ENCODE assay signal across 28 mouse cellular contexts in the genomic region with DNA sequence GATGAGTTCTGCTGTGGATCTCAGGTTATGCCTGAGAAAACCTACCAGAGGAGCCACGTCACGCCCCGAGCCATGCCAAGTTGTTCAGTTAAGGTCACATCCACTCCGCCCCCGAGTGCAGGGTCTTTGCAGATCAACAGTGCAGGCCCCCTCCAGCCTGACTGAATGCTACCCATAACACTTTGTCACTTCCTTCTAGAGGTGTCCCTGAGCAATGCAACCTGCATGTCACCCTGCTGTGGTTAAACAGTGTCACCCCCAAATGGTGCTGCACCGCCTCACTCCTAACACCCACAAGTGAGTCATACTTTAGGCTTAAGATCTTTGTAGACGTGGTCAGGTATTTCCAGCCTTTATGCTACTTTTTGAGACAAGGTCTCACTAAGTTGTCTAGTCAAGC. TPM values are rescaled to one million over a fixed set of nuclear protein-coding genes. Genes with fewer than 3 reads are reported as not detected.
"Had no signal": no experiment of that assay in that cellular context is flagged by ENCODE, and none has a peak within 500 bp of the region (broad histone marks: within the 10 kb centered on the region; RNA-seq: fewer than 3 reads in every experiment).

No protein-coding gene starts in this region.

- H3K4me2 ChIP-seq: heart, embryonic 11.5 days; heart, embryonic 13.5 days; heart, embryonic 15.5 days; hindbrain, embryonic 13.5 days; hindbrain, embryonic 15.5 days; kidney, embryonic 15.5 days; limb, embryonic 13.5 days; limb, embryonic 15.5 days had no signal

- ATAC-seq: hindbrain, postnatal 0 days; intestine, embryonic 16.5 days had no signal

- H3K9ac ChIP-seq: heart, embryonic 13.5 days; heart, embryonic 15.5 days; hindbrain, embryonic 13.5 days; hindbrain, embryonic 15.5 days; kidney, embryonic 15.5 days; limb, embryonic 13.5 days; limb, embryonic 15.5 days had no signal

- H3K27me3 ChIP-seq: heart, embryonic 15.5 days; hindbrain, embryonic 13.5 days; hindbrain, embryonic 15.5 days; kidney, embryonic 15.5 days; limb, embryonic 13.5 days; limb, embryonic 15.5 days had no signal

- H3K9me3 ChIP-seq: heart, embryonic 13.5 days; heart, embryonic 15.5 days; hindbrain, embryonic 13.5 days; hindbrain, embryonic 15.5 days; kidney, embryonic 15.5 days; limb, embryonic 13.5 days; limb, embryonic 15.5 days had no signal

- DNase-seq: gastrocnemius, postnatal 14 days; gastrocnemius, postnatal 36 days; heart, adult 11 months; heart, adult 2 months; heart, postnatal 14 days; heart, postnatal 36 days; kidney, adult 11 months; kidney, adult 2 months; kidney, adult 9 months; kidney, postnatal 14 days; kidney, postnatal 36 days; layer of hippocampus, adult 9-11 months; layer of hippocampus, postnatal 36 days; left cerebral cortex, postnatal 4 days had no signal

- H3K4me3 ChIP-seq: heart, adult 2 months; heart, embryonic 13.5 days; heart, embryonic 15.5 days; hindbrain, embryonic 13.5 days; hindbrain, embryonic 15.5 days; kidney, embryonic 15.5 days; limb, embryonic 13.5 days; limb, embryonic 15.5 days had no signal

- H3K4me1 ChIP-seq: heart, embryonic 13.5 days; heart, embryonic 15.5 days; kidney, embryonic 15.5 days; limb, embryonic 13.5 days had no signal

- H3K36me3 ChIP-seq: heart, embryonic 13.5 days; heart, embryonic 15.5 days; hindbrain, embryonic 13.5 days; hindbrain, embryonic 15.5 days; kidney, embryonic 15.5 days; limb, embryonic 13.5 days; limb, embryonic 15.5 days had no signal

- H3K27ac ChIP-seq: heart, adult 2 months; heart, embryonic 13.5 days; heart, embryonic 15.5 days; hindbrain, embryonic 13.5 days; hindbrain, embryonic 15.5 days; hindbrain, postnatal 0 days; kidney, embryonic 15.5 days; kidney, postnatal 0 days; limb, embryonic 13.5 days; limb, embryonic 15.5 days had no signal

RNA-seq across cellular contexts. Expression of gene Ppp2r2c, which starts 28.2 kb away (rescaled TPM):
- total RNA-seq: hematopoietic stem cell, adult 5-6 weeks had no signal
- polyA plus RNA-seq: heart, postnatal 0 days; liver, adult 2 months had no signal
